Mouse (Mus musculus) ES-E14 (cell line): ENCODE data around the gene Chrnb1. TPM values are rescaled to one million over a fixed set of nuclear protein-coding genes. Genes with fewer than 3 reads are reported as not detected.

Experiments used
- DNase-seq: peaks from one replicate; pipeline ENCODE4 v3.0.0-alpha.2; 2013; ENCODE audit warnings: low read depth, low spot score
- H3K27ac ChIP-seq: 2 replicates; pipeline ENCODE4 v1.5.1; 2012; ENCODE audit warnings: low read depth, mild to moderate bottlenecking, low read length, moderate library complexity, mixed read lengths; ENCODE audit not compliant: poor library complexity, insufficient read depth, severe bottlenecking
- H3K36me3 ChIP-seq: 2 replicates; pipeline ENCODE4 v1.6.1; 2012; ENCODE audit warnings: mild to moderate bottlenecking, low read length, moderate library complexity, mixed read lengths; ENCODE audit not compliant: control insufficient read depth, poor library complexity, insufficient read depth, severe bottlenecking
- H3K4me1 ChIP-seq, 2 experiments: fragments of 150-350 bp in 1 of 2; sonication (generic) in 1 of 2; 2 replicates each; pipeline ENCODE4 v1.6.1; 2012; ENCODE audit warnings: low read length in 2 of 2, mild to moderate bottlenecking in 1 of 2, mixed read lengths in 1 of 2; ENCODE audit not compliant: control insufficient read depth in 2 of 2, insufficient read depth in 2 of 2, poor library complexity in 1 of 2
- H3K4me3 ChIP-seq, 2 experiments: fragments of 150-350 bp in 1 of 2; sonication (generic) in 1 of 2; 2 replicates each; pipeline ENCODE4 v1.5.1; 2012; ENCODE audit warnings: low read length in 2 of 2, low read depth in 1 of 2, mild to moderate bottlenecking in 1 of 2, mixed read lengths in 1 of 2; ENCODE audit not compliant: insufficient read depth in 1 of 2, poor library complexity in 1 of 2, severe bottlenecking in 1 of 2
- H3K9ac ChIP-seq: 2 replicates; pipeline ENCODE4 v1.6.1; 2012; ENCODE audit warnings: low read depth, mild to moderate bottlenecking, low read length, mixed read lengths; ENCODE audit not compliant: poor library complexity, insufficient read depth, severe bottlenecking
- H3K9me3 ChIP-seq: fragments of 150-350 bp; sonication (generic); 2 replicates; pipeline ENCODE4 v1.6.1; 2012; ENCODE audit warnings: low read depth, mild to moderate bottlenecking, low read length; ENCODE audit not compliant: control insufficient read depth, insufficient read depth
- CHD2 ChIP-seq: IDR thresholded peaks from 2 replicates; pipeline ENCODE4 v1.6.1; 2014; ENCODE audit warnings: mild to moderate bottlenecking, low read depth, low read length, inconsistent platforms
- HCFC1 ChIP-seq: IDR thresholded peaks from 2 replicates; pipeline ENCODE4 v1.6.1; 2012; ENCODE audit warnings: low read length, inconsistent platforms, borderline replicate concordance; ENCODE audit not compliant: insufficient read depth
- MAFK ChIP-seq: IDR thresholded peaks from 2 replicates; pipeline ENCODE4 v1.6.1; 2014; ENCODE audit warnings: mild to moderate bottlenecking, low read depth, low read length, inconsistent platforms; ENCODE audit not compliant: insufficient read depth
- ZC3H11A ChIP-seq: IDR thresholded peaks from 2 replicates; pipeline ENCODE4 v1.6.1; 2012; ENCODE audit warnings: low read depth, mild to moderate bottlenecking, inconsistent platforms, low read length, borderline replicate concordance
- ZNF384 ChIP-seq: IDR thresholded peaks from 2 replicates; pipeline ENCODE4 v1.6.1; 2012; ENCODE audit warnings: low read depth, low read length, inconsistent platforms
- in situ Hi-C, 2 experiments: fragments of 600-800 bp; cut with MboI; formaldehyde crosslinking; loops; one replicate each; pipeline ENCODE4 v1.15.1; 2025; ENCODE audit warnings: low sequenced_read_pairs in 2 of 2, inconsistent platforms in 1 of 2; ENCODE audit not compliant: unreplicated experiment in 2 of 2
- total RNA-seq: library from RNA; depleted of rRNA; stranded (reverse); fragments of 300-350 nt; gene quantifications from 2 replicates; pipeline ENCODE4 v1.2.3, GENCODE M21; 2012

The Chrnb1 gene
- total RNA-seq, 1 experiment = 3.8 TPM

- Histone ChIP-seq H3K4me1 (peaks cover 6 to 32% of the 10 kb centered on the region in 2 experiments; a peak in 3 of 4 replicates), H3K9me3 (no peaks in the 10 kb centered on the region), H3K27ac (no peak overlapping the region), H3K9ac (no peak overlapping the region), H3K4me3 (no peak overlapping the region), H3K36me3 (no peaks in the 10 kb centered on the region)
- TF ChIP-seq MAFK (no peak), ZC3H11A (no peak), ZNF384 (no peak), CHD2 (no peak), HCFC1 (no peak)
- in situ Hi-C loops = no loop called here
- DNase-seq = no peak
These were observed 18.1 kb downstream of the Chrnb1 start for GRCm38 (mm10) chr11:69777504-69778257.

DNA sequence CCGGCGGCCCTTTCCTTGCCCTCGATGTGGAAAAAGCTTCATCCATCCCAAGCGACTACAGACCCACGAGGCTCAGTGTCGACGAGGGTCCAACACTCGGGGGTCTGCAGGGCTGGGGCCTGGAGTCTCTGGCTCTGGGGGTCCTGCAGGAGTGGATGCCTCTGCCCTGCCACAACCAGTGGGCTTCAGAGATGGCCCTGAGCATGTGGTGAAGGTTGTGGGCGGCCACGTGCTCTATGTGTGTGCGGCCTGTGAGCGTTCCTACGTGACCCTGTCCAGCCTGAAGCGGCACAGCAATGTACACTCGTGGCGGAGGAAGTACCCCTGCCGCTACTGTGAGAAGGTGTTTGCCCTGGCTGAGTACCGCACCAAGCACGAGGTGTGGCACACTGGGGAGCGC lies 19.3 kb downstream of the Chrnb1 start:
- in situ Hi-C loops = no loop called here
- Histone ChIP-seq H3K4me3 (peak overlapping the region; percentile 32 to 36; a peak in 2 of 4 replicates), H3K4me1 (peaks cover 6 to 25% of the 10 kb centered on the region in 2 experiments; a peak in 3 of 4 replicates), H3K9ac (no peak overlapping the region; the same call in 1 of the 2 replicates), H3K36me3 (no peaks in the 10 kb centered on the region), H3K9me3 (no peaks in the 10 kb centered on the region), H3K27ac (no peak overlapping the region)
- no peak for DNase-seq
- TF ChIP-seq HCFC1 (no peak), ZC3H11A (no peak), MAFK (no peak), CHD2 (no peak), ZNF384 (no peak)

- in situ Hi-C loops = no loop called here
- no peak for DNase-seq
- Histone ChIP-seq H3K36me3 (no peaks in the 10 kb centered on the region), H3K9ac (no peak overlapping the region; the same call in 1 of the 2 replicates), H3K9me3 (no peaks in the 10 kb centered on the region), H3K27ac (no peak overlapping the region), H3K4me3 (peak overlapping the region; percentile 32 to 36; a peak in 3 of 4 replicates), H3K4me1 (peaks cover 6 to 25% of the 10 kb centered on the region in 2 experiments; a peak in 2 of 4 replicates)
- TF ChIP-seq ZC3H11A (no peak), ZNF384 (no peak), MAFK (no peak), CHD2 (no peak), HCFC1 (no peak)
These were observed 20.0 kb downstream of the Chrnb1 start for GRCm38 (mm10) chr11:69775716-69776115.

GRCm38 (mm10) chr11:69774961-69775360 lies 20.8 kb downstream of the Chrnb1 start:
- H3K4me3 ChIP-seq = no peak overlapping the region
- in situ Hi-C loops = no loop called here
- H3K36me3 ChIP-seq = no peaks in the 10 kb centered on the region
- peaks cover 6 to 25% of the 10 kb centered on the region in 2 experiments; a peak in 2 of 4 replicates for H3K4me1 ChIP-seq
- TF ChIP-seq ZC3H11A = no peak
- no peak for TF ChIP-seq HCFC1
- no peak for TF ChIP-seq CHD2
- TF ChIP-seq ZNF384 = no peak
- no peaks in the 10 kb centered on the region for H3K9me3 ChIP-seq
- no peak overlapping the region for H3K27ac ChIP-seq
- no peak overlapping the region for H3K9ac ChIP-seq
- no peak for DNase-seq

GRCm38 (mm10) chr11:69767625-69767909 lies 28.2 kb downstream of the Chrnb1 start:
- TF ChIP-seq CHD2 = no peak
- no peak for TF ChIP-seq HCFC1
- TF ChIP-seq ZNF384 = no peak
- peak; percentile 36; the same call in 1 of the 2 replicates for TF ChIP-seq MAFK
- TF ChIP-seq ZC3H11A = no peak
- H3K4me3 ChIP-seq = no peak overlapping the region
- DNase-seq = no peak
- no peaks in the 10 kb centered on the region for H3K36me3 ChIP-seq
- H3K9me3 ChIP-seq = no peaks in the 10 kb centered on the region
- H3K4me1 ChIP-seq = peaks cover 0 to 11% of the 10 kb centered on the region in 2 experiments; a peak in 2 of 4 replicates
- no peak overlapping the region for H3K9ac ChIP-seq
- in situ Hi-C loops = no loop called here
- H3K27ac ChIP-seq = no peak overlapping the region
